In the genomic region with DNA sequence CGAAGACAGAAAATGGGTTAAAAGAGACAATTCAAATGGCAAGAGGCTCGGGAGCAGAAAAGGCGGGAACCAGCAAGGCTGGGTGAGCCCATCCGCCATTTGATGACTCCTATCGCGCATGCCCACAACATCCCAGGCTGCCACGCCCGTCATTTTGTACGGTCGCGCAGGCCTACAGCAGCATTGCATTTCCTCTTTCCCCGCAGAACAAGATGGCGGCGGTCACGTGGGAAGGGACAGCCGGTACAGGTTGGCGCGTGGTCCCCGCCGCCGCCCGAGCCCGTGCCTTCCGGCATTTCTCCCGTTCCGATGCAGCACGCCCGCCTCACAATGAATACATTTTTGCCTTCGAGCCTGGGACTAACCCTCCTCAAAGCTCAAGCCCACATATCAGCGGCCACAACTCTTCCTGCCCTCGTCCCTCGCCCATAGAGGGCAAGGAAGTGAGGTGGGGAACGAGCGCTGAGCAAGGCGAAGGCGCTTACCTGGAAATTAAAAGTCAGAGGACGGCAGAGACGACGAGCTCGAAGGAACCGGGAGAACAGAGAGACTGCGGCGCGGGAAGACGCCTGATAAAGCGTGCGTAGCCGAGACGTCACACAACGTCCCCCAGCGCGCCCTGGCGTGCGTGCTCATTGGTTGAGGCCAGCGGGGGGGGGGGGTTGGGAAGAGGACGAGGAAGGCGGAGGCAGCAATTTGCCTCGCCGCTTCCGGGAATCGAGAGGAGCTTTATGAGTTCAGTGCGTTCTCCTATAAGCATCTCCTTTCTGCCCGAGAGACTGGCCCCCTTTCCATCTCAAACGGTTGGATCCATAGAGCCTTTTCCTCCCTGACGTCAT, we compare ENCODE assay signal across 8 mouse cellular contexts. TPM values are rescaled to one million over a fixed set of nuclear protein-coding genes. Genes with fewer than 3 reads are reported as not detected.
DNase-seq lines count a peak whose midpoint lies in the region; ATAC-seq lines count a peak whose summit lies in the region.

Gene Rbm3 (minus strand): TSS at position 728 of the 839 bp plus-strand sequence.

- peak; percentile 94 for ATAC-seq in erythroid progenitor cell, adult 5-6 weeks (replicated peaks; ENCODE audit: low FRiP score, poor library complexity, severe bottlenecking)
- ATAC-seq in heart, embryonic 13.5 days (ENCODE audit: extremely low read depth, insufficient number of reproducible peaks, low FRiP score, low TSS enrichment) = peak; percentile 86
- peak; percentile 91 for ATAC-seq in liver, embryonic 12.5 days
- peak; percentile 95 for ATAC-seq in stomach, embryonic 15.5 days (ENCODE audit: insufficient read depth, low FRiP score, low read depth)

- peak within 1 kb of the TSS; percentile 98 for H3K27ac ChIP-seq in heart, embryonic 13.5 days (replicated peaks)
- peak within 1 kb of the TSS; percentile 96 for H3K27ac ChIP-seq in liver, embryonic 12.5 days
- H3K27ac ChIP-seq in stomach, embryonic 15.5 days = peak within 1 kb of the TSS; percentile 98

- peak within 1 kb of the TSS; percentile 78 for H3K4me2 ChIP-seq in heart, embryonic 13.5 days
- peak within 1 kb of the TSS; percentile 89 for H3K4me2 ChIP-seq in liver, embryonic 12.5 days
- H3K4me2 ChIP-seq in stomach, embryonic 15.5 days = peak within 1 kb of the TSS; percentile 65

- DNase-seq in CD4-positive helper T cell, adult 2 months (ENCODE audit: low read depth, low spot score) = peak; percentile 96
- peak; percentile 75 for DNase-seq in brain, embryonic 18.5 days (ENCODE audit: low read depth, low spot score)
- DNase-seq in kidney, postnatal 10 days = peak; percentile 90
- peak; percentile 86 to 90 for DNase-seq in natural killer cell, adult 2 months (ENCODE audit: low spot score in 2 of 2)

- 11% methylated on average over 63 of the region's 65 CpGs for WGBS in heart, embryonic 13.5 days
- 11% methylated on average over 59 of the region's 65 CpGs for WGBS in liver, embryonic 12.5 days (ENCODE audit: insufficient replicate concordance)
- 17% methylated on average over 56 of the region's 65 CpGs for WGBS in stomach, embryonic 15.5 days

- H3K4me3 ChIP-seq in heart, embryonic 13.5 days = peak within 1 kb of the TSS; percentile 70
- peak within 1 kb of the TSS; percentile 75 for H3K4me3 ChIP-seq in liver, embryonic 12.5 days
- H3K4me3 ChIP-seq in stomach, embryonic 15.5 days (replicated peaks) = peak within 1 kb of the TSS; percentile 60

- no peaks in the 10 kb centered on the region for H3K27me3 ChIP-seq in heart, embryonic 13.5 days (replicated peaks)
- no peaks in the 10 kb centered on the region for H3K27me3 ChIP-seq in liver, embryonic 12.5 days (replicated peaks)
- H3K27me3 ChIP-seq in stomach, embryonic 15.5 days (replicated peaks) = no peaks in the 10 kb centered on the region

- H3K9ac ChIP-seq in heart, embryonic 13.5 days = peak within 1 kb of the TSS; percentile 93
- peak within 1 kb of the TSS; percentile 85 for H3K9ac ChIP-seq in liver, embryonic 12.5 days
- peak within 1 kb of the TSS; percentile 52; the same call in 1 of the 2 replicates for H3K9ac ChIP-seq in stomach, embryonic 15.5 days

- peaks cover 37% of the 10 kb centered on the region for H3K36me3 ChIP-seq in heart, embryonic 13.5 days
- H3K36me3 ChIP-seq in liver, embryonic 12.5 days = peaks cover 40% of the 10 kb centered on the region
- H3K36me3 ChIP-seq in stomach, embryonic 15.5 days = peaks cover 3% of the 10 kb centered on the region; the same call in 1 of the 2 replicates

- H3K9me3 ChIP-seq in heart, embryonic 13.5 days = no peaks in the 10 kb centered on the region
- no peaks in the 10 kb centered on the region for H3K9me3 ChIP-seq in liver, embryonic 12.5 days (replicated peaks)
- H3K9me3 ChIP-seq in stomach, embryonic 15.5 days = no peaks in the 10 kb centered on the region

- H3K4me1 ChIP-seq in heart, embryonic 13.5 days = peaks cover 13% of the 10 kb centered on the region
- H3K4me1 ChIP-seq in liver, embryonic 12.5 days = peaks cover 25% of the 10 kb centered on the region
- 0 out of 2 replicates have a peak, but pooled peaks cover 6% of the 10 kb centered on the region for H3K4me1 ChIP-seq in stomach, embryonic 15.5 days

RNA-seq across cellular contexts. Expression of gene Rbm3, which starts in this region (rescaled TPM):
- total RNA-seq in erythroid progenitor cell, adult 5-6 weeks (2015; ENCODE audit: low replicate concordance) = 611 and 758 TPM in 2 replicates
- 564 and 613 TPM in 2 replicates for total RNA-seq in erythroid progenitor cell, adult 5-6 weeks (2017; ENCODE audit: low replicate concordance)
- polyA plus RNA-seq in heart, embryonic 13.5 days (2015; fragmentation: Nextera tagmentation; extraction: Ambion mirVana) = 323 and 335 TPM in 2 replicates
- 351 and 363 TPM in 2 replicates for polyA plus RNA-seq in liver, embryonic 12.5 days (2016; fragmentation: Nextera tagmentation; extraction: Ambion mirVana)
- polyA plus RNA-seq in stomach, embryonic 15.5 days (2015; fragmentation: Nextera tagmentation; extraction: Ambion mirVana) = 421 and 436 TPM in 2 replicates

Comparison
In these comparisons a context has a peak if more than half of its experiments do, and no peak if none do; other contexts are left out.
1. Peak in every context shown above with its lines: DNase-seq, ATAC-seq, H3K4me3 ChIP-seq and H3K27ac ChIP-seq.